Mouse (Mus musculus): ENCODE measurements around the gene Mb21d2. TPM values are rescaled to one million over a fixed set of nuclear protein-coding genes. Genes with fewer than 3 reads are reported as not detected.

Mb21d2 gene
- polyA plus RNA-seq, 1 experiment = 35.5 TPM

- TF ChIP-seq CTCF (IDR thresholded peaks at IDR 0.05; ENCODE audit: extremely low read depth, insufficient read depth, low read length) (no peak), POLR2A (IDR thresholded peaks at IDR 0.05; ENCODE audit: extremely low read depth, insufficient read depth, low read length) (no peak)
- H3K4me3 ChIP-seq (ENCODE audit: insufficient read depth, low read length) = no peak overlapping the region
- H3K4me1 ChIP-seq (ENCODE audit: control insufficient read depth, insufficient read depth, low read length) = peaks cover 4% of the 10 kb centered on the region; the same call in 1 of the 2 replicates
- H3K27ac ChIP-seq (ENCODE audit: insufficient read depth, low read length) = no peak overlapping the region
Measured at GRCm38 (mm10) chr16:28850881-28851280, 78.6 kb downstream of the Mb21d2 start.

DNA sequence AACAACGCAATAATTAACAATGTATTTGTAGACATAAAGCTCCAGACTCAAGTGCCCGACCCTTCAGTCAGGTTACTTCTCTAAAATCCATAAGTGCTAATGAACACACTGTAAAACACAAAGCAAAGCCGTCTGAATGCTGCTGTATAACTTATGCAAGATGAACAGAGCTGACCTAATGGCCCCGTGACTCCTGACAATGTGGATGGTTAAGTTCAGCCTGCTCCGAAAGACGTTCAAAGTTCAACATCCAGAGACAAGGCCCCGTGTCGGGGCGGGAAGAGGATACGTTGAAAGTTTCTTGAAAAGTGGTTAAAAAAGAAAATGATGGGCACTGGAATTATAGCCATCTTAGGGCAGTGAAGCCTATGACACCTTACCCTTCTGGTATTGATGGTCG is 83.3 kb downstream of the Mb21d2 start:
- H3K27ac ChIP-seq (ENCODE audit: insufficient read depth, low read length) = no peak overlapping the region
- no peak for TF ChIP-seq CTCF (IDR thresholded peaks at IDR 0.05; ENCODE audit: extremely low read depth, insufficient read depth, low read length)
- TF ChIP-seq POLR2A (IDR thresholded peaks at IDR 0.05; ENCODE audit: extremely low read depth, insufficient read depth, low read length) = no peak
- H3K4me3 ChIP-seq (ENCODE audit: insufficient read depth, low read length) = no peak overlapping the region
- peaks cover 2% of the 10 kb centered on the region; the same call in 1 of the 2 replicates for H3K4me1 ChIP-seq (ENCODE audit: control insufficient read depth, insufficient read depth, low read length)

- H3K27ac ChIP-seq (ENCODE audit: insufficient read depth, low read length) = no peak overlapping the region
- H3K4me1 ChIP-seq (ENCODE audit: control insufficient read depth, insufficient read depth, low read length) = peaks cover 1% of the 10 kb centered on the region; the same call in 1 of the 2 replicates
- no peak for TF ChIP-seq POLR2A (IDR thresholded peaks at IDR 0.05; ENCODE audit: extremely low read depth, insufficient read depth, low read length)
- TF ChIP-seq CTCF (IDR thresholded peaks at IDR 0.05; ENCODE audit: extremely low read depth, insufficient read depth, low read length) = no peak
- H3K4me3 ChIP-seq (ENCODE audit: insufficient read depth, low read length) = no peak overlapping the region
Measured at GRCm38 (mm10) chr16:28845336-28845735, 84.1 kb downstream of the Mb21d2 start.

- H3K4me3 ChIP-seq (ENCODE audit: insufficient read depth, low read length) = no peak overlapping the region
- TF ChIP-seq CTCF (IDR thresholded peaks at IDR 0.05; ENCODE audit: extremely low read depth, insufficient read depth, low read length) (no peak), POLR2A (IDR thresholded peaks at IDR 0.05; ENCODE audit: extremely low read depth, insufficient read depth, low read length) (no peak)
- no peak overlapping the region for H3K27ac ChIP-seq (ENCODE audit: insufficient read depth, low read length)
- peaks cover 3% of the 10 kb centered on the region; the same call in 1 of the 2 replicates for H3K4me1 ChIP-seq (ENCODE audit: control insufficient read depth, insufficient read depth, low read length)
Measured at GRCm38 (mm10) chr16:28841102-28841501, 88.4 kb downstream of the Mb21d2 start.

DNA sequence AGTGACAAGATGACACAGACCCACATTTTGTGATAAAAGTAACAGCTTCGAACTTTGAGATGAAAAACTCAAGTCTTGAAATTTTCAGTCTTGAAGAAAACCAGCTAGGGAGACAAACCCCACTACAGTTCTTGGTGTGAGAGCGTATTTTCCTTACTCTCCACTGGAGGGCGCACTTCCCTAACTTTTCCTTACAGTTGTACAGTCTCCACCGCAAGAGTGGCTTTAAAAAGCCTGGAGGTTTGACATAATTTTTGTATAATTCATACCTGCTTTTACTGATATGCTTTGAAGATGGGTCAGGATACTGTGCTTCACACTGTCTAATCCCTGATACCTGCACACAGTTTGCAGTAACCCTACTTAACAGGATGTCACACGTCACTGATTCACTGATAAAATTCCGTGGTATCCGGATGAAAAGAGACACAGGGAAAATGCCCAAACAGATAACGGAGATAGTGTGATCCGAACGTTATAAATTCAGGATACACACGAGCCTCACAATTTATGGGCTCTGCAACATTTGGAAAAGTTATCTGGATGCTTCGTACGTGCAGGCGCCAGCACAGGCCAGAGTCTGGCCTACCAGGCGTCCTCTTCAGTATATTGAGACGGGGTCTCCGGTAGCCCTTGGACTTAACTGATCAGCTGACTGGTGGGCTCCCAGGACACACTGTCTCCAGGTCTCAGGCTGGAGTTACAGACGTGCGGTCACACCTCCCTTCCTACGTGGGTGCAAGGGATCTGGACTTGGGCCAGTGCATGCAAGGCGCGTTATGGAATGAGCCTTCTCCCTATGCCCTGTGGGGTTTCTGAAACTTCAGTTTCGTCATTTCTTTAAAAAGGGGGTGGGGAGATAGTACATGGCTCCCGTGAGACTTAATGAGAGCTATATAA is 89.1 kb downstream of the Mb21d2 start:
- H3K4me3 ChIP-seq (ENCODE audit: insufficient read depth, low read length) = no peak overlapping the region
- peaks cover 5% of the 10 kb centered on the region; the same call in 1 of the 2 replicates for H3K4me1 ChIP-seq (ENCODE audit: control insufficient read depth, insufficient read depth, low read length)
- peak; percentile 80 for TF ChIP-seq CTCF (IDR thresholded peaks at IDR 0.05; ENCODE audit: extremely low read depth, insufficient read depth, low read length)
- TF ChIP-seq POLR2A (IDR thresholded peaks at IDR 0.05; ENCODE audit: extremely low read depth, insufficient read depth, low read length) = no peak
- H3K27ac ChIP-seq (ENCODE audit: insufficient read depth, low read length) = no peak overlapping the region

- TF ChIP-seq POLR2A (IDR thresholded peaks at IDR 0.05; ENCODE audit: extremely low read depth, insufficient read depth, low read length) (no peak), CTCF (IDR thresholded peaks at IDR 0.05; ENCODE audit: extremely low read depth, insufficient read depth, low read length) (no peak)
- Histone ChIP-seq H3K4me3 (ENCODE audit: insufficient read depth, low read length) (no peak overlapping the region), H3K4me1 (ENCODE audit: control insufficient read depth, insufficient read depth, low read length) (peaks cover 5% of the 10 kb centered on the region; the same call in 1 of the 2 replicates), H3K27ac (ENCODE audit: insufficient read depth, low read length) (no peak overlapping the region)
Measured at GRCm38 (mm10) chr16:28839575-28839974, 89.9 kb downstream of the Mb21d2 start.

GRCm38 (mm10) chr16:28838016-28838415 is 91.5 kb downstream of the Mb21d2 start:
- Histone ChIP-seq H3K4me1 (ENCODE audit: control insufficient read depth, insufficient read depth, low read length) (peaks cover 5% of the 10 kb centered on the region; the same call in 1 of the 2 replicates), H3K27ac (ENCODE audit: insufficient read depth, low read length) (no peak overlapping the region), H3K4me3 (ENCODE audit: insufficient read depth, low read length) (no peak overlapping the region)
- TF ChIP-seq CTCF (IDR thresholded peaks at IDR 0.05; ENCODE audit: extremely low read depth, insufficient read depth, low read length) = peak; percentile 96
- no peak for TF ChIP-seq POLR2A (IDR thresholded peaks at IDR 0.05; ENCODE audit: extremely low read depth, insufficient read depth, low read length)

- H3K4me3 ChIP-seq (ENCODE audit: insufficient read depth, low read length) = no peak overlapping the region
- no peak overlapping the region for H3K27ac ChIP-seq (ENCODE audit: insufficient read depth, low read length)
- 0 out of 2 replicates have a peak, but pooled peaks cover 3% of the 10 kb centered on the region for H3K4me1 ChIP-seq (ENCODE audit: control insufficient read depth, insufficient read depth, low read length)
- TF ChIP-seq POLR2A (IDR thresholded peaks at IDR 0.05; ENCODE audit: extremely low read depth, insufficient read depth, low read length) (no peak), CTCF (IDR thresholded peaks at IDR 0.05; ENCODE audit: extremely low read depth, insufficient read depth, low read length) (no peak)
Measured at GRCm38 (mm10) chr16:28832085-28832635, 97.3 kb downstream of the Mb21d2 start.

DNA sequence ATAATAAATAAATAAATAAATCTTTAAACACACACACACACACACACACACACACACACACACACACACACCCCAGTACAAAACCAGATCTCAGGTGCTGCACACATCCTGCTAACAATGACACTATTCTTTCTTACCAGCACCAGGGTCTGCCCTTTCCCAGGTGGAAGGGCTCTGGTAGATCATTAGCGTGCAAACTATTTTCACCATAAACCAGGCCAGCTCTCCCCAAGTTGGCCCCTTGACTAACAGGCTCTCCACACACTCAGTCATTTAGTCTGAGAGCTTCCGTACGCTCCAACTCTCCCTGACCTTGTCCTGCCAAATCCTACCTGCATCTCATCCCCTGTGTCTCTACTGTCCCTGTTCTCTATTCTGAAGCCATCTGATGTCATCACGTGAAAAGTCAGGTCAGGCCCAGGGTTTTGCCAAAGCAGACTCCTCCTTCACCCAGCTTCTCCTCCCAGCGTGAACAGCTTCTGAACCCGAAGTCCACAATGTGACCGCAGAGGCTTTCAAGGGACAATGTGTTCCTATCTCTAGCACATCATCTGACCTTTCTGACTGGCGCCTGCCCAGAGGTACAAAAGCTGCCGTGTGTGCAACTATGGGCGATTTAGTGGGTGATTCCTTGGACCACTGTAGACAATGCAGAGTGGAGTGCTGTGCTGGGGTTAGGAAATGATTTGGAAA is 100.1 kb downstream of the Mb21d2 start:
- no peak for TF ChIP-seq CTCF (IDR thresholded peaks at IDR 0.05; ENCODE audit: extremely low read depth, insufficient read depth, low read length)
- no peak for TF ChIP-seq POLR2A (IDR thresholded peaks at IDR 0.05; ENCODE audit: extremely low read depth, insufficient read depth, low read length)
- Histone ChIP-seq H3K4me1 (ENCODE audit: control insufficient read depth, insufficient read depth, low read length) (no peaks in the 10 kb centered on the region), H3K4me3 (ENCODE audit: insufficient read depth, low read length) (no peak overlapping the region), H3K27ac (ENCODE audit: insufficient read depth, low read length) (no peak overlapping the region)

Data from cortical plate, adult 2 months (tissue).